Mouse (Mus musculus): ENCODE data around the gene Phc1.

The Phc1 gene

GRCm38 (mm10) chr6:122337546-122337945 is 2.8 kb downstream of the Phc1 start:
- DNase-seq, result peak; percentile 20

- DNase-seq, result peak; percentile 40
Measured at GRCm38 (mm10) chr6:122334786-122335340, 5.5 kb downstream of the Phc1 start.

GRCm38 (mm10) chr6:122333081-122333612 is 7.2 kb downstream of the Phc1 start:
- no peak for DNase-seq

- peak; percentile 41 for DNase-seq
Measured at GRCm38 (mm10) chr6:122325361-122325975, 14.9 kb downstream of the Phc1 start.

GRCm38 (mm10) chr6:122318726-122319125 is 21.6 kb downstream of the Phc1 start:
- no peak for DNase-seq

GRCm38 (mm10) chr6:122310187-122310820 is 30.1 kb downstream of the Phc1 start:
- DNase-seq, result no peak

GRCm38 (mm10) chr6:122309446-122309960 is 30.9 kb downstream of the Phc1 start:
- DNase-seq, result no peak

GRCm38 (mm10) chr6:122308505-122309393 is 31.6 kb downstream of the Phc1 start, which contains the start of gene M6pr:
TSS of gene M6pr (plus strand) at chr6:122308720.
- peak; percentile 100 for DNase-seq

- no peak for DNase-seq
Measured at GRCm38 (mm10) chr6:122308136-122308504, 32.2 kb downstream of the Phc1 start.

- no peak for DNase-seq
Measured at GRCm38 (mm10) chr6:122306707-122307106, 33.7 kb downstream of the Phc1 start.

- DNase-seq, result no peak
Measured at GRCm38 (mm10) chr6:122304790-122305555, 35.4 kb downstream of the Phc1 start.

GRCm38 (mm10) chr6:122304355-122304754 is 36.0 kb downstream of the Phc1 start:
- peak; percentile 51 for DNase-seq

GRCm38 (mm10) chr6:122303526-122303925 is 36.8 kb downstream of the Phc1 start:
- no peak for DNase-seq

- no peak for DNase-seq
Measured at GRCm38 (mm10) chr6:122302661-122303060, 37.7 kb downstream of the Phc1 start.

- DNase-seq, result no peak
Measured at GRCm38 (mm10) chr6:122302121-122302520, 38.2 kb downstream of the Phc1 start.

- DNase-seq, result no peak
Measured at GRCm38 (mm10) chr6:122299621-122300133, 40.7 kb downstream of the Phc1 start.

GRCm38 (mm10) chr6:122298223-122298609 is 42.1 kb downstream of the Phc1 start:
- DNase-seq, result no peak

- DNase-seq, result no peak
Measured at GRCm38 (mm10) chr6:122297279-122298222, 42.8 kb downstream of the Phc1 start.

GRCm38 (mm10) chr6:122296918-122297278 is 43.5 kb downstream of the Phc1 start:
- no peak for DNase-seq

GRCm38 (mm10) chr6:122295242-122295641 is 45.1 kb downstream of the Phc1 start:
- no peak for DNase-seq

GRCm38 (mm10) chr6:122294290-122294689 is 46.1 kb downstream of the Phc1 start:
- no peak for DNase-seq
